8 mouse cellular contexts compared by ENCODE assay signal in genomic region chr2:118759828-118760227, GRCm38 (mm10). TPM values are rescaled to one million over a fixed set of nuclear protein-coding genes. Genes with fewer than 3 reads are reported as not detected.
DNase-seq lines count a peak whose midpoint lies in the region; ATAC-seq and TF ChIP-seq lines count a peak whose summit lies in the region.

No protein-coding gene starts in this region.

- no peak overlapping the region for H3K4me3 ChIP-seq in midbrain, embryonic 16.5 days (ENCODE audit: low read depth, low read length)
- no peak overlapping the region for H3K4me3 ChIP-seq in thymus, adult 2 months (ENCODE audit: control insufficient read depth, insufficient read depth, low read length)

- DNase-seq in right cerebral cortex, postnatal 10 days (ENCODE audit: low spot score in 2 of 2), result peak; percentile 69 to 75
- DNase-seq in right cerebral cortex, postnatal 25 days, result no peak
- peak; percentile 79 to 82 for DNase-seq in cerebellum, postnatal 10 days
- peak; percentile 49 to 60 for DNase-seq in heart, postnatal 14 days
- peak; percentile 83 for DNase-seq in liver
- DNase-seq in thymus, adult 2 months, result peak; percentile 84
- DNase-seq in Muller cell, postnatal 12 days (ENCODE audit: inconsistent ontology term), result no peak

- intact Hi-C loops in heart, postnatal 14 days (cut with DNase I), result loop anchor here (2.0 to 10.0 kb wide), 2 partner anchors 13 to 215 kb away; no protein-coding TSS in a partner anchor

- H3K4me1 ChIP-seq in midbrain, embryonic 16.5 days (ENCODE audit: control insufficient read depth, insufficient read depth, low read length), result peaks cover 23% of the 10 kb centered on the region
- H3K4me1 ChIP-seq in thymus, adult 2 months (replicated peaks; ENCODE audit: control insufficient read depth, insufficient read depth, low read length), result peaks cover 27% of the 10 kb centered on the region

- H3K36me3 ChIP-seq in midbrain, embryonic 16.5 days (ENCODE audit: control insufficient read depth, insufficient read depth, low read length), result no peaks in the 10 kb centered on the region
- no peaks in the 10 kb centered on the region for H3K36me3 ChIP-seq in thymus, adult 2 months (ENCODE audit: control insufficient read depth, insufficient read depth, low read length)

- TF ChIP-seq POLR2A in thymus, adult 2 months (IDR thresholded peaks at IDR 0.05; ENCODE audit: control insufficient read depth, extremely low read depth, insufficient read depth, low read length, poor library complexity), result no peak

- peak; percentile 61 for ATAC-seq in midbrain, embryonic 16.5 days

- WGBS in midbrain, embryonic 16.5 days, result 8% methylated on average over 8 of the region's 8 CpGs
- WGBS in thymus, adult 2 months, result 10% methylated on average over 8 of the region's 8 CpGs

- no peak overlapping the region for H3K27ac ChIP-seq in midbrain, embryonic 16.5 days (ENCODE audit: low read length)
- H3K27ac ChIP-seq in thymus, adult 2 months (ENCODE audit: control insufficient read depth, insufficient read depth, low read length), result no peak overlapping the region

- no peaks in the 10 kb centered on the region for H3K27me3 ChIP-seq in midbrain, embryonic 16.5 days (ENCODE audit: control insufficient read depth, insufficient read depth, low read depth, low read length)
- H3K27me3 ChIP-seq in thymus, adult 2 months (ENCODE audit: control insufficient read depth, insufficient read depth, low read length), result no peaks in the 10 kb centered on the region

- no peak overlapping the region for H3K9ac ChIP-seq in midbrain, embryonic 16.5 days (ENCODE audit: low read depth, low read length)

- H3K4me2 ChIP-seq in midbrain, embryonic 16.5 days (ENCODE audit: low read length), result peak overlapping the region; percentile 13; the same call in 1 of the 2 replicates

- no peaks in the 10 kb centered on the region for H3K9me3 ChIP-seq in midbrain, embryonic 16.5 days (replicated peaks; ENCODE audit: control insufficient read depth, low read length, poor library complexity, severe bottlenecking)

- TF ChIP-seq CTCF in thymus, adult 2 months (IDR thresholded peaks at IDR 0.05; ENCODE audit: borderline replicate concordance, control insufficient read depth, extremely low read depth, insufficient read depth, low read length, poor library complexity), result peak; percentile 46; the same call in 1 of the 2 replicates

RNA-seq across cellular contexts. Expression of gene Ccdc9b, which starts 2.6 kb away (rescaled TPM):
- total RNA-seq in heart, postnatal 14 days (2021), result 10 to 100 TPM; 15.5 to 17.5 TPM
- 1.2 and 1.6 TPM in 2 replicates for polyA plus RNA-seq in midbrain, embryonic 16.5 days (2015; fragmentation: Nextera tagmentation; extraction: Ambion mirVana)
- polyA plus RNA-seq in thymus, adult 2 months (2012; rRNA removed), result 1.2 and 1.8 TPM in 2 replicates

RNA-seq across cellular contexts. Expression of gene Phgr1, which starts 12.7 kb away (rescaled TPM):
- not detected for total RNA-seq in heart, postnatal 14 days (2021)
- polyA plus RNA-seq in midbrain, embryonic 16.5 days (2015; fragmentation: Nextera tagmentation; extraction: Ambion mirVana), result not detected in 2 replicates
- polyA plus RNA-seq in thymus, adult 2 months (2012; rRNA removed), result 3.3 and 4.9 TPM in 2 replicates

RNA-seq across cellular contexts. Expression of gene Inafm2, which starts 14.3 kb away (rescaled TPM):
- total RNA-seq in heart, postnatal 14 days (2021), result 10 to 100 TPM; 36.2 to 38.6 TPM
- polyA plus RNA-seq in midbrain, embryonic 16.5 days (2015; fragmentation: Nextera tagmentation; extraction: Ambion mirVana), result 17.9 and 18.9 TPM in 2 replicates
- 18.9 and 25.7 TPM in 2 replicates for polyA plus RNA-seq in thymus, adult 2 months (2012; rRNA removed)

RNA-seq across cellular contexts. Expression of gene Disp2, which starts 19.7 kb away (rescaled TPM):
- under 1 TPM; 0.02 to 0.10 TPM for total RNA-seq in heart, postnatal 14 days (2021)
- 72.3 and 77.0 TPM in 2 replicates for polyA plus RNA-seq in midbrain, embryonic 16.5 days (2015; fragmentation: Nextera tagmentation; extraction: Ambion mirVana)
- polyA plus RNA-seq in thymus, adult 2 months (2012; rRNA removed), result 0.36 and 0.41 TPM in 2 replicates

RNA-seq across cellular contexts. Expression of gene Plcb2, which starts 31.6 kb away (rescaled TPM):
- 1 to 10 TPM; 2.4 to 2.7 TPM for total RNA-seq in heart, postnatal 14 days (2021)
- 0.44 and 0.50 TPM in 2 replicates for polyA plus RNA-seq in midbrain, embryonic 16.5 days (2015; fragmentation: Nextera tagmentation; extraction: Ambion mirVana)
- polyA plus RNA-seq in thymus, adult 2 months (2012; rRNA removed), result 79.9 and 94.4 TPM in 2 replicates

Comparison
In these comparisons a context has a peak if more than half of its experiments do, and no peak if none do; other contexts are left out.
1. DNase-seq: peak in right cerebral cortex, postnatal 10 days (2 of 2), cerebellum, postnatal 10 days (2 of 2), heart, postnatal 14 days (2 of 2), liver (single experiment) and thymus, adult 2 months (single experiment); none in right cerebral cortex, postnatal 25 days (single experiment) and Muller cell, postnatal 12 days (single experiment).